Mouse (Mus musculus) layer of hippocampus, adult 8-10 months (tissue): ENCODE measurements at regions not wholly inside any gene's neighbourhood (a gene's known extent, or its start where the extent isn't known, plus 50 kb on each side); places are given as distances from the start of the nearest gene placed in this dataset.

Experiments used
- DNase-seq, 2 experiments: peaks; one replicate each; pipeline ENCODE4 v3.0.0; 2022; ENCODE audit warnings: low spot score in 2 of 2

GRCm38 (mm10) chr7:93424717-93425116 lies 345.1 kb downstream of the Fam181b start:
- DNase-seq, result no peak

GRCm38 (mm10) chr7:93435034-93435433 lies 355.4 kb downstream of the Fam181b start:
- peak; percentile 30 to 38 for DNase-seq

GRCm38 (mm10) chr7:93454071-93454470 lies 374.4 kb downstream of the Fam181b start:
- DNase-seq, result no peak

DNA sequence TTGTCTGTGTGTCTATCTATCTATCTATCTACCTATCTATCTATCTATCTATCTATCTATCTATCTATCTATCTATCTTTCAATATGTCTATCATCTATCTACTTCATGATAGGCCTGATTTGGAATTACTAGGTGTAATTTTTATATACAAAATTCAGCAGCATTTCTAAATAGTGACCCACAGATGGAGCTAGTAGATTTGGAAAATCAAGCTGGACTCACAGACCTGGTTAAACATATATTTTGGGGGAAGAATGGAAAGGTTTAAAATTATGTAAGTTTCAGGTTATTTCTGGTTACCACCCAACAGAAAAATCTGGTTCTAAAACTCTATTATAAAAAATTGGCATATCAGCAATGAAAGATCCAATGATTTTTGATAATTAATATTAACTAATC lies 383.7 kb downstream of the Fam181b start:
- no peak for DNase-seq

DNA sequence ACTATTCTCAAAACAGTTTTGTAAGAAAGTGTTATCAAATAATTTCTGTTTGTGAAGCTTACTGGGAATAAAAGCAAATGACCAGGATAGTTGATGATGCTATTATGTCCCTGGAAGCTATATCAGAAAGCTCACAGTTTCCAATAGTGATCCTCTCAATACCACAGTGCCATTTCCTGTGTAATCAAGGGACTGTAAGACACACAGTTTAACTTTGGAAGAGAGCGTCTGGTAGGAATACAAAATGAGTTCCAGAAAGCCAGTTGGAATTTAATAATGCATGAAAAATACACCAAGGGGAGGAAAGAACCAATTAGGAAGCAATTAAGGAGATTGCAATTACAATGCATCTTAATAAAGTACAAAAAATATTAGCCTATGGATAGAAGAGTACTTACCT lies 393.7 kb downstream of the Fam181b start:
- DNase-seq, result no peak

GRCm38 (mm10) chr7:93510636-93511035 lies 431.0 kb downstream of the Fam181b start:
- DNase-seq, result peak; percentile 6 to 12

DNA sequence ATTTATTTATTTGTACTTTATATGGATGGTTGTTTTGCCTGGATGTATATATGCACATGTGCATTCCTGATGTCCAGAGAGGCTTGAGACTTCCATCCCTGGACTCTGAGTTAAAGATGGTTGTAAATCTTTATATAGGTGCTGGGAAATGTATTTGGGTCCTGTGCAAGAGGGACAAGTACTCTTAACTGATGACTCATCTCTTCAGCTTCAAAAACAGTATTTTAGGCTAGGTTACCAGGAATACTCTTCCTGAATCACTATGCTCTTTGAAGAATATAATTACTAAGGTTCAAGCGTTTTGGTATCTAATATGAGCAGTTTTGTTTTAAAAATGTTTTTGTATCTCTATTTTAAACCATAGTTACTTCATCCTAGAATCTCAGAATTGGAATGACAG lies 431.6 kb downstream of the Fam181b start:
- DNase-seq, result no peak

- DNase-seq, result no peak
Observed at GRCm38 (mm10) chr7:93559131-93559530, 479.5 kb downstream of the Fam181b start.

- peak in 1 of 2 experiments; percentile 21 for DNase-seq
Observed at GRCm38 (mm10) chr7:93577523-93577922, 497.9 kb downstream of the Fam181b start.

- no peak for DNase-seq
Observed at GRCm38 (mm10) chr7:93587121-93587520, 507.5 kb downstream of the Fam181b start.

DNA sequence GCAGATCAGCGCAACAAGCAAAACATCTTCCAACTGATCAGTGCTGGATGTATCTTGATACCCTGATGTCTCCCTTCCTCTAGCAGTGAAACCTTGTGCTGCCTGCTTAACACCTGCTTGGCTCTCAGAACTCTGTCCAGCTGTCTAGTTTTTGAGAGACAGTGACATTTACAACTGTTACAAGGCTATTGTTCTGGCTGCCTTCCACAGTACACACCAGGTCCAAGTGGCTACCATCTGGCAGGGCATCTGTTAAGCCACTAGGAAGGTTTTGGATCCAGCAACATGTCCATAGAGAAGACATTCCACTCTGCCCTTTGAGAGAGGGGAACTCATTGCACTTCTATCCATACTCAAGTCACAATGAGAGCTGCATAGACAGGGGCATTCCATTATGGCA lies 508.4 kb downstream of the Fam181b start:
- DNase-seq, result no peak
